Mouse (Mus musculus): ENCODE measurements around the gene Ssh1. TPM values are rescaled to one million over a fixed set of nuclear protein-coding genes. Genes with fewer than 3 reads are reported as not detected.

The Ssh1 gene
- polyA plus RNA-seq, 1 experiment from 2014 or later = 19.4 TPM

DNA sequence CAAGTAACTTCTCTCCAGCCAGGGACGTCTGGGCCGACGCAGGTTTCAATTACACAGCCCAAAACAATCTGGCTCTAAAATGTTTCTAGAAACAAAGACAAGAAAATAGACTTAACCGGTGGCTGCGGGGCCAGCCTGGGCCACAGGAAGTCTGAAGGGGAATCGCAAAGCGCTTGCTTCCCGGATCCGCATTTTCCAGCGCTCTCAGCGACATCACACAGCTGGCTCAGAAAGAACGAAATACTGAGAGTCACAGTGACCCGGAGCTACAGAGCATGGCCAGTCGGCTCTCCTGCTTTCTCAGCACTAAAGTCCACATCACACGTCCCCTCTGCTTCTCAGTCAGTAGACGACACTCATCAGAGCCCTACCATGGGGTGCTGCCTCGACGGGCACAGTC, 102.8 kb downstream of the Ssh1 start:
- ATAC-seq (replicated peaks; ENCODE audit: low FRiP score, low TSS enrichment, low read depth) (no peak), DNase-seq (ENCODE audit: low spot score) (no peak)
- WGBS = 79% methylated on average over 18 of the region's 18 CpGs

GRCm38 (mm10) chr5:113889912-113890311, 103.8 kb downstream of the Ssh1 start:
- 42% methylated on average over 4 of the region's 4 CpGs for WGBS
- DNase-seq (ENCODE audit: low spot score) (no peak), ATAC-seq (replicated peaks; ENCODE audit: low FRiP score, low TSS enrichment, low read depth) (no peak)
- H3K4me2 ChIP-seq (ENCODE audit: low read length) = no peak overlapping the region
- H3K36me3 ChIP-seq (ENCODE audit: control insufficient read depth, insufficient read depth, low read length) = no peaks in the 10 kb centered on the region
- H3K9me3 ChIP-seq (ENCODE audit: control insufficient read depth, low read length) = no peaks in the 10 kb centered on the region
- H3K4me3 ChIP-seq (ENCODE audit: low read depth, low read length) = no peak overlapping the region
- no peak overlapping the region for H3K9ac ChIP-seq (ENCODE audit: low read length)
- peaks cover 52% of the 10 kb centered on the region for H3K4me1 ChIP-seq (replicated peaks; ENCODE audit: control insufficient read depth, insufficient read depth, low read length)
- 0 out of 2 replicates have a peak overlapping the region, but pooled peaks have one; percentile 62 for H3K27ac ChIP-seq (ENCODE audit: low read depth)
- no peaks in the 10 kb centered on the region for H3K27me3 ChIP-seq (replicated peaks; ENCODE audit: control insufficient read depth, insufficient read depth, low read length)

More for the DNA sequence above, 102.8 kb downstream of the Ssh1 start:
- H3K27me3 ChIP-seq (replicated peaks; ENCODE audit: control insufficient read depth, insufficient read depth, low read length) = no peaks in the 10 kb centered on the region
- H3K36me3 ChIP-seq (ENCODE audit: control insufficient read depth, insufficient read depth, low read length) = no peaks in the 10 kb centered on the region
- H3K4me3 ChIP-seq (ENCODE audit: low read depth, low read length) = no peak overlapping the region
- H3K9ac ChIP-seq (ENCODE audit: low read length) = no peak overlapping the region
- H3K9me3 ChIP-seq (ENCODE audit: control insufficient read depth, low read length) = no peaks in the 10 kb centered on the region
- peaks cover 45% of the 10 kb centered on the region for H3K4me1 ChIP-seq (replicated peaks; ENCODE audit: control insufficient read depth, insufficient read depth, low read length)
- peak overlapping the region; percentile 47 for H3K27ac ChIP-seq (ENCODE audit: low read depth)
- H3K4me2 ChIP-seq (ENCODE audit: low read length) = no peak overlapping the region

GRCm38 (mm10) chr5:113889181-113889906, 104.3 kb downstream of the Ssh1 start:
- no peak for ATAC-seq (replicated peaks; ENCODE audit: low FRiP score, low TSS enrichment, low read depth)
- H3K4me2 ChIP-seq (ENCODE audit: low read length) = no peak overlapping the region
- peak overlapping the region; percentile 62 for H3K27ac ChIP-seq (ENCODE audit: low read depth)

DNA sequence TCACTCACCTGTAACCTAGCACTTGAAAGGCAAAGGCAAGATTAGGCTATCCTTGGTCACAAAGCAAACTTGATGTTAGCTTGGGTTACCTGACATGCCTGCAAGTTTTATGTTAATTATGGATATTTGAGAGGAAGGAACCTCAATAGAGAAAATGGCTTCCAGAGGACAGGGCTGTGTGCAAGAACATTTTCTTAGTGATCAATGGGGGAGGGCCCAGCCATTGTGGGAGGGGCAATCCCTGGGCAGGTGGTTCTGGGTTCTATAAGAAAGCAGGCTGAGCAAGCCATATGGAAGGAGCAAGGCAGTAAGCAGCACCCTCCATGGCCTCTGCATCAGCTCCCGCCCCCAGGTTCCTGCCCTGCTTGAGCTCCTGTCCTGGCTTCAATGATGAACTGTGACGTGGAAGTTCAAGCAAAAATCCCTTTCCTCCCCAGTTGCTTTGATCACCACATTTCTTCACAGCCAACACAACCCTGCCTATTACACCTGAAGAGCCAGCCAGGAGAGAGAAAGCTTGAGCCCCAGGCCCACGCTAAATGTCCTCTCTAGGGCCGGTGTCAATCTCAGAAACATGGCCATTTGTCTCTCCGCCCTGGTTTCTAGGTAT, 105.4 kb downstream of the Ssh1 start:
- Histone ChIP-seq H3K27ac (ENCODE audit: low read depth) (no peak overlapping the region), H3K4me2 (ENCODE audit: low read length) (no peak overlapping the region), H3K4me3 (ENCODE audit: low read depth, low read length) (no peak overlapping the region), H3K27me3 (replicated peaks; ENCODE audit: control insufficient read depth, insufficient read depth, low read length) (no peaks in the 10 kb centered on the region), H3K36me3 (ENCODE audit: control insufficient read depth, insufficient read depth, low read length) (no peaks in the 10 kb centered on the region), H3K4me1 (replicated peaks; ENCODE audit: control insufficient read depth, insufficient read depth, low read length) (peaks cover 59% of the 10 kb centered on the region), H3K9me3 (ENCODE audit: control insufficient read depth, low read length) (no peaks in the 10 kb centered on the region), H3K9ac (ENCODE audit: low read length) (no peak overlapping the region)
- 86% methylated on average over 5 of the region's 5 CpGs for WGBS
- DNase-seq (ENCODE audit: low spot score) = no peak
- no peak for ATAC-seq (replicated peaks; ENCODE audit: low FRiP score, low TSS enrichment, low read depth)

More at GRCm38 (mm10) chr5:113889181-113889906, 104.3 kb downstream of the Ssh1 start:
- Histone ChIP-seq H3K27me3 (replicated peaks; ENCODE audit: control insufficient read depth, insufficient read depth, low read length) (no peaks in the 10 kb centered on the region), H3K4me3 (ENCODE audit: low read depth, low read length) (no peak overlapping the region), H3K9me3 (ENCODE audit: control insufficient read depth, low read length) (no peaks in the 10 kb centered on the region), H3K36me3 (ENCODE audit: control insufficient read depth, insufficient read depth, low read length) (no peaks in the 10 kb centered on the region), H3K4me1 (replicated peaks; ENCODE audit: control insufficient read depth, insufficient read depth, low read length) (peaks cover 52% of the 10 kb centered on the region), H3K9ac (ENCODE audit: low read length) (no peak overlapping the region)
- 20% methylated on average over 19 of the region's 19 CpGs for WGBS
- no peak for DNase-seq (ENCODE audit: low spot score)

DNA sequence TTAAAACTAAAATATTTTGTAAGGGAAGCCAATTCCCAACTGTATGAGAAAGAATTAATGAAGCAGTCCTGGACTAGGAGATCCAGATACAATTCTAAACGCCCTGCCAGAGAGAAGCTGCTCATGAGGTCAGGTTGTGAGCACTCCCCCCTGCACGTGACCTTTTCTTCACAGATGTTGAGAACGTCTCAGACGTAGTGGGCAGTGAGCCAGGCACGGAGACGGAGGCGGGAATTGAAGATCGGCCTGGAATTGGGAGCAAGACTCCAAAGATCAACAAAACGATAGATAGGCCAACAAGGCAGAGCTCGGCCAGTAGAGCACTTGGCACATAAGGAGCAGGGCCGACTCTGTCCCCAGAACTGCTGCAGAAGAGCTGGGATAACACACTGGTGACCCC, 106.6 kb downstream of the Ssh1 start:
- no peak overlapping the region for H3K27ac ChIP-seq (ENCODE audit: low read depth)
- H3K4me1 ChIP-seq (replicated peaks; ENCODE audit: control insufficient read depth, insufficient read depth, low read length) = peaks cover 71% of the 10 kb centered on the region
- H3K4me3 ChIP-seq (ENCODE audit: low read depth, low read length) = no peak overlapping the region
- no peaks in the 10 kb centered on the region for H3K9me3 ChIP-seq (ENCODE audit: control insufficient read depth, low read length)
- DNase-seq (ENCODE audit: low spot score) = no peak
- no peaks in the 10 kb centered on the region for H3K27me3 ChIP-seq (replicated peaks; ENCODE audit: control insufficient read depth, insufficient read depth, low read length)
- WGBS = 22% methylated on average over 11 of the region's 11 CpGs
- no peak for ATAC-seq (replicated peaks; ENCODE audit: low FRiP score, low TSS enrichment, low read depth)
- no peak overlapping the region for H3K4me2 ChIP-seq (ENCODE audit: low read length)
- no peak overlapping the region for H3K9ac ChIP-seq (ENCODE audit: low read length)
- 0 out of 2 replicates have a peak, but pooled peaks cover under 1% of the 10 kb centered on the region for H3K36me3 ChIP-seq (ENCODE audit: control insufficient read depth, insufficient read depth, low read length)

Other genes with a start within 250 kb of the Ssh1 start
- 44.0 and 46.3 TPM in 2 replicates for gene Sart3, start 221.4 kb downstream of the Ssh1 start, polyA plus RNA-seq (2014; fragmentation: Nextera tagmentation; extraction: Ambion mirVana)
- 108 and 110 TPM in 2 replicates for gene Iscu, start 221.1 kb downstream of the Ssh1 start, polyA plus RNA-seq (2014; fragmentation: Nextera tagmentation; extraction: Ambion mirVana)
- 41.9 and 46.1 TPM in 2 replicates for gene Tmem119, start 193.4 kb downstream of the Ssh1 start, polyA plus RNA-seq (2014; fragmentation: Nextera tagmentation; extraction: Ambion mirVana)
- 4.0 and 4.7 TPM in 2 replicates for gene Selplg, start 161.2 kb downstream of the Ssh1 start, polyA plus RNA-seq (2014; fragmentation: Nextera tagmentation; extraction: Ambion mirVana)
- 185 and 200 TPM in 2 replicates for gene Coro1c, start 85.1 kb downstream of the Ssh1 start, polyA plus RNA-seq (2014; fragmentation: Nextera tagmentation; extraction: Ambion mirVana)
- gene Dao, start 9.8 kb upstream of the Ssh1 start, polyA plus RNA-seq (2014; fragmentation: Nextera tagmentation; extraction: Ambion mirVana) = 5.1 and 5.7 TPM in 2 replicates
- 10.1 and 11.4 TPM in 2 replicates for gene Usp30, start 71.6 kb upstream of the Ssh1 start, polyA plus RNA-seq (2014; fragmentation: Nextera tagmentation; extraction: Ambion mirVana)
- 3.1 and 3.7 TPM in 2 replicates for gene Svop, start 97.7 kb upstream of the Ssh1 start, polyA plus RNA-seq (2014; fragmentation: Nextera tagmentation; extraction: Ambion mirVana)
- 9.4 and 12.6 TPM in 2 replicates for gene Alkbh2, start 134.3 kb upstream of the Ssh1 start, polyA plus RNA-seq (2014; fragmentation: Nextera tagmentation; extraction: Ambion mirVana)
- gene Ung, start 136.5 kb upstream of the Ssh1 start, polyA plus RNA-seq (2014; fragmentation: Nextera tagmentation; extraction: Ambion mirVana) = 38.2 and 41.6 TPM in 2 replicates
- gene Acacb, start 152.6 kb upstream of the Ssh1 start, polyA plus RNA-seq (2014; fragmentation: Nextera tagmentation; extraction: Ambion mirVana) = 2.3 and 2.4 TPM in 2 replicates